7 mouse cellular contexts compared by ENCODE assay signal in the genomic region with DNA sequence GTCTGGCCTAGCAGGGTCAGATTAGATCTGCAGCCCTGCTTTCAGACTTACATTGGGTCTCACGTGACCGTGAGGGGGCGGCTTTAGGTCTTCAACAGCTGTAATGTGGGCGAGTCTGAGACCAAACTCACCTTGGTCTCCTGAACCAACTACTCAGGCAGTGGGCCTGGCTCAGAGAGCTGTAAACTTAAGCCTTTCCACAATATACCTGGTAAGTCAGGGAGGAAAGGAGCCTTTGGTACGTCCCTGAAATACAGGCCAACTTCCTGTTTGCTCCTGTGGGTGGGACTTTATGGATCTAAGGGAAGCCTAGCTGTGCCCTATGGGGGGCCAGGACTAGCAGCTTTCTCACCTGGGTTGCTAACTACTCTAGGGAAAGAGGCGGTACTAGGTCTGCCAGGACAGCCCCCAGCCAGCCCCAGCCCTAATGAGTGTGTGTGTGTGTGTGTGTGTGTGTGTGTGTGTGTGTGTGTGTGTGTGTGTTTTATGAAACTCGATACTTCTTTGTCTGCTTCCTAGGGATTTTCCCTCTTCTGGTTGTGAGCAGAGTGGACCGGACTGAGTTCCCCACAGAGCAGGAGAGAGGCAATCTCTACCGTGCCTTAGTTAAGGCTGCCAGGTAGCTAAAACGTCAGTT. TPM values are rescaled to one million over a fixed set of nuclear protein-coding genes. Genes with fewer than 3 reads are reported as not detected.
A peak's percentile ranks its signal among the peaks of the same experiment; 100 is the strongest.
DNase-seq lines count a peak whose midpoint lies in the region; ATAC-seq and TF ChIP-seq lines count a peak whose summit lies in the region.

TSS of gene Lzts2 (plus strand) at position 80 of the 637 bp plus-strand sequence.

- H3K27ac ChIP-seq in forebrain, embryonic 14.5 days (ENCODE audit: low read depth, low read length): peak within 1 kb of the TSS; percentile 97; the same call in 1 of the 2 replicates
- H3K27ac ChIP-seq in hindbrain, embryonic 11.5 days (ENCODE audit: low read depth, low read length): no peak within 1 kb of the TSS
- no peak within 1 kb of the TSS for H3K27ac ChIP-seq in midbrain, embryonic 14.5 days (replicated peaks; ENCODE audit: low read depth, low read length)

- in situ Hi-C loops in Patski (cut with MboI; ENCODE audit: low pct_unique_long_range_greater_than_20kb): no loop called here

- no peak for DNase-seq in Patski (ENCODE audit: low read depth, low spot score)
- no peak for DNase-seq in forebrain, embryonic 14.5 days (ENCODE audit: low spot score)
- DNase-seq in hindbrain, embryonic 11.5 days (ENCODE audit: low spot score): peak; percentile 35
- DNase-seq in left cerebral cortex, postnatal 25 days (ENCODE audit: low spot score in 2 of 2): no peak
- no peak for DNase-seq in midbrain, embryonic 14.5 days
- DNase-seq in ovary, postnatal 10 days (ENCODE audit: low spot score): no peak

- H3K4me1 ChIP-seq in forebrain, embryonic 14.5 days (ENCODE audit: control insufficient read depth, insufficient read depth, low read length): peaks cover 27% of the 10 kb centered on the region
- H3K4me1 ChIP-seq in hindbrain, embryonic 11.5 days (replicated peaks; ENCODE audit: control insufficient read depth, insufficient read depth, low read length): peaks cover 10% of the 10 kb centered on the region
- H3K4me1 ChIP-seq in midbrain, embryonic 14.5 days (ENCODE audit: control insufficient read depth, insufficient read depth, low read length): peaks cover 38% of the 10 kb centered on the region

- POLR2A ChIA-PET in Patski (lab: Charles Lee): interaction anchor here (0.6 to 5.5 kb wide), 10 partner anchors 7 to 1435 kb away, joined by 3 to 31 read pairs (median 4); partner anchors contain the start of gene Sfxn3

- peak within 1 kb of the TSS; percentile 87 for H3K9ac ChIP-seq in forebrain, embryonic 14.5 days (ENCODE audit: low read length)
- H3K9ac ChIP-seq in hindbrain, embryonic 11.5 days (ENCODE audit: low read depth, low read length): peak within 1 kb of the TSS; percentile 54; the same call in 1 of the 2 replicates
- peak within 1 kb of the TSS; percentile 31; the same call in 1 of the 2 replicates for H3K9ac ChIP-seq in midbrain, embryonic 14.5 days (replicated peaks; ENCODE audit: low read length)

- intact Hi-C loops in left cerebral cortex, postnatal 25 days (cut with DNase I): no loop called here

- WGBS in forebrain, embryonic 14.5 days: 9% methylated on average over 10 of the region's 10 CpGs
- WGBS in hindbrain, embryonic 11.5 days: 13% methylated on average over 10 of the region's 10 CpGs
- 18% methylated on average over 10 of the region's 10 CpGs for WGBS in midbrain, embryonic 14.5 days

- ATAC-seq in CD4-positive, CD25-positive, alpha-beta regulatory T cell, adult 4 months: peak; percentile 27
- ATAC-seq in Patski: no peak
- no peak for ATAC-seq in forebrain, embryonic 14.5 days
- ATAC-seq in hindbrain, embryonic 11.5 days (ENCODE audit: low FRiP score): no peak
- no peak for ATAC-seq in midbrain, embryonic 14.5 days (ENCODE audit: low FRiP score, low TSS enrichment)

- peak within 1 kb of the TSS; percentile 63 for H3K4me3 ChIP-seq in forebrain, embryonic 14.5 days (ENCODE audit: low read depth, low read length)
- peak within 1 kb of the TSS; percentile 69 for H3K4me3 ChIP-seq in hindbrain, embryonic 11.5 days (ENCODE audit: low read depth, low read length)
- peak within 1 kb of the TSS; percentile 26 for H3K4me3 ChIP-seq in midbrain, embryonic 14.5 days (replicated peaks; ENCODE audit: low read depth, low read length)

- peak within 1 kb of the TSS; percentile 89 for H3K4me2 ChIP-seq in forebrain, embryonic 14.5 days (ENCODE audit: low read length)
- peak within 1 kb of the TSS; percentile 71 for H3K4me2 ChIP-seq in hindbrain, embryonic 11.5 days (replicated peaks; ENCODE audit: low read depth, low read length)
- H3K4me2 ChIP-seq in midbrain, embryonic 14.5 days (ENCODE audit: low read length): peak within 1 kb of the TSS; percentile 90

- no peaks in the 10 kb centered on the region for H3K27me3 ChIP-seq in Patski
- no peaks in the 10 kb centered on the region for H3K27me3 ChIP-seq in forebrain, embryonic 14.5 days (replicated peaks; ENCODE audit: control insufficient read depth, insufficient read depth, low read length)
- H3K27me3 ChIP-seq in hindbrain, embryonic 11.5 days (ENCODE audit: control insufficient read depth, insufficient read depth, low read length): no peaks in the 10 kb centered on the region
- no peaks in the 10 kb centered on the region for H3K27me3 ChIP-seq in midbrain, embryonic 14.5 days (ENCODE audit: control insufficient read depth, insufficient read depth, low read length)

- peaks cover 26% of the 10 kb centered on the region for H3K36me3 ChIP-seq in forebrain, embryonic 14.5 days (ENCODE audit: control insufficient read depth, insufficient read depth, low read length)
- H3K36me3 ChIP-seq in hindbrain, embryonic 11.5 days (ENCODE audit: control insufficient read depth, insufficient read depth, low read length): peaks cover 6% of the 10 kb centered on the region; the same call in 1 of the 2 replicates
- H3K36me3 ChIP-seq in midbrain, embryonic 14.5 days (ENCODE audit: control insufficient read depth, insufficient read depth, low read length): peaks cover 23% of the 10 kb centered on the region

- CTCF ChIA-PET in Patski (lab: Charles Lee): interaction anchor here (1.3 to 14.5 kb wide), 5 partner anchors 9 to 62 kb away, joined by 5 to 188 read pairs (median 16); partner anchors contain the start of genes Sfxn3 and Twnk

- no peaks in the 10 kb centered on the region for H3K9me3 ChIP-seq in forebrain, embryonic 14.5 days (replicated peaks; ENCODE audit: control insufficient read depth, low read length)
- H3K9me3 ChIP-seq in hindbrain, embryonic 11.5 days (ENCODE audit: control insufficient read depth, low read length): no peaks in the 10 kb centered on the region
- H3K9me3 ChIP-seq in midbrain, embryonic 14.5 days (ENCODE audit: control insufficient read depth, low read length): no peaks in the 10 kb centered on the region

- no peak for TF ChIP-seq CTCF in Patski (IDR thresholded peaks at IDR 0.05)

RNA-seq across cellular contexts. Expression of gene Lzts2, which starts in this region (rescaled TPM):
- 1 to 10 TPM in 1 of 2 experiments, under 1 TPM in 1; 0.54 to 1.6 TPM for polyA plus RNA-seq in CD4-positive, CD25-positive, alpha-beta regulatory T cell, adult 4 months (2017; shearing (Covaris generic))
- polyA plus RNA-seq in Patski (2021): 114 TPM
- polyA plus RNA-seq in forebrain, embryonic 14.5 days (2014; fragmentation: Nextera tagmentation; extraction: Ambion mirVana): 15.3 and 17.2 TPM in 2 replicates
- polyA plus RNA-seq in hindbrain, embryonic 11.5 days (2014; fragmentation: Nextera tagmentation; extraction: Ambion mirVana): 39.7 and 41.0 TPM in 2 replicates
- 10 to 100 TPM; 30.8 to 32.2 TPM for total RNA-seq in left cerebral cortex, postnatal 25 days (2021)
- 16.1 and 21.5 TPM in 2 replicates for polyA plus RNA-seq in midbrain, embryonic 14.5 days (2014; fragmentation: Nextera tagmentation; extraction: Ambion mirVana)

Comparison
In these comparisons a context has a peak if more than half of its experiments do, and no peak if none do; other contexts are left out.
1. H3K9ac ChIP-seq: peak in every context shown above with its lines; median percentile 87 in forebrain, embryonic 14.5 days; 54 in hindbrain, embryonic 11.5 days; 31 in midbrain, embryonic 14.5 days.